Mouse (Mus musculus) layer of hippocampus, adult 9-11 months (tissue): ENCODE results near the gene Prkce.

Experiments
- DNase-seq: peaks from one replicate; pipeline ENCODE4 v3.0.0; 2022

Gene Prkce

DNA sequence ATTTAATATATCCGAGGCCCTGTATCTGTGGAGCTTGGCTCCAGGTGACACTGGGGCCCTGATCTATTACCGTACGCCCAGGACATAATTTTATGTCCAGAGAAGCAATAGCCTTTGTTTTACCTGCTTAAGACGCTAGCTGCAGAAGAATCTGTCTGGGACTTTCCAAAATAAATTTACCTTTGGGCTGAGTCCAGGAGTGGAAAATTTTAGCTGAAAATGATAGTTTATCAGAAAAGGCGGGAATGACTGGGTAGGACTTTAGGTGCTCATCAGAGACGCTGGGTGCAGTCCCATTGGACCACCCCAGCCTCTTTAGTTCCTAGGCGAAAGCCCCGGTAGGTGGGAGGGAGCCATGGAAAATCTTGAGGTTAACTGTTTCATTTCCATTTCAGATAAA is 58.6 kb downstream of the Prkce start:
- DNase-seq = no peak

DNA sequence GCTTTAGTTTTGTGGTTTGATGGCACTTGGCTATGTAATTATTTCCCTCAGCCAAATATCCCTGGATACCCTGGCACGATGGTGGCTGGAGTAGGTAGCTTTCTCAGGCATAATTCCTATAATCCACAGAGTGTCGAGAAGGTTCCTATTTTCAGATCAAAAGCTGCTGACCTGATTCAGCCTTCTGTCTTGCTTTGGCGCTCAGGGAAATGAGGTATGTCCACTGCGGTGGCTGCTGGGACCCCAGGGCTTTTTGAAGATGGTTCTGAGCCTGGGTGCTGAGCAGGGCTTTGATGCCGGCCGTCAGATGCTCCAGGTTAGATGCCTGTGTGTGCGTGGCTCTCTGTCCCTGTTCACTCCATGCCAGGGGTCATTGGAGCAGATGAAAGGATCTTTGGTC is 59.0 kb downstream of the Prkce start:
- no peak for DNase-seq

DNA sequence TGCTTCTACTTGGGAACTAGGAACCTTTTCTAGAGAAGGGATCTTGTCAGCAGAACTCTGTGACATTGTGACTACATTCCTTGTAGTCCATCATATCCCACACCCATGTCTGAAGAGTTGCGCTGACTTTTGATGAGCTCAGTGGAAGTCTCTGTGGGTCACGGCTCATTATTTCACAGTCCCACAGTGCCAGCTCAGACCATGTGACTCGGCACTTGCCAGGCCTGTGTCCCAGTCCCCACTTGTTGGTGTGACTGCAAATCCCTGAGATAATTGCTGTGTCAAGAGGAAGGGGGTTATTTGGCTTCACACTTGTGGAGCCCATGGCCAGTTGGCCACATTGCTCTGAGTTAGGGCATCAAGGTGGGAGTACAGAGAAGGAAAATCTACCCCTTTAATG is 59.8 kb downstream of the Prkce start:
- DNase-seq = no peak

DNA sequence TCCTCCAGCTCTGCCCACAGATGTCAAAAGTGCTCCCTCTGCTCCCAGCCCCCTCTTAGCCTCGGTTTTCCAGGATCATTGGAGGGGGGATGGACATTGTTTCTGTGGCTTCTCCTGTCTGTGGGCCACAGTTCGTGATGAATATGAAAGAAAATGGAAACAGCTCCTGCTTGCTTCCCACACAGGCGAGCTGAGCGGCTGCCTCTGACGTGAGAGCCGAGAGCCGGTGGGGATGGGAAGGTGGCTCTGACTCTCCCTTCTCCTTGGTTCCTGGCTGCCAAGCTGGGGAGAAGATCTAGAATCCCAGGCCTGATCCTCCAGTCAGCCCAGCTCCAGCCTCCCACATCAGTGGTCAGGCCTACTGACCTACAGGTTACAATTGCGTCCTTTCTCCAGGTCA is 61.3 kb downstream of the Prkce start:
- peak; percentile 61 for DNase-seq

DNA sequence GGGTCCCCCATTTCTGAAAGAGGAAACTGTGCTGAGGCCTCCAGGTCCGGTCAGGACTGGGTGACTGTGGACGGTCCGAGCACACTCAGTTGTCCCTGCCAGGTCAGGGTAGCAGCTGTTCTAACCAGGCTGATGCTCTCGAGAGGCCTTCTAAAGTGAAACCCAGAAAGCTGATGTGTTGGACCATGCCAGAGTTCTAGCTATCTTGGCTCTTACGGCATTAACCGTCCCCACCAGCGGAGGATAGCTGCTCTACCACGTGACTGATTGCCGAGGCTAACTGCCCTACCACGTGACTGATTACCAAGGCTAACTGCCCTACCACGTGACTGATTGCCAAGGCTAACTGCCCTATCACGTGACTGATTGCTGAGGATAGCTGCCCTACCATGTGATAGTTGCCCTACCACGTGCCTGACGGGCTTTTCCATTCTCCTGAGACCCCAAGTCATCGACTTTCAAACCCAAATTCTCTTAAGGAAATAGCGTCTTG is 62.6 kb downstream of the Prkce start:
- no peak for DNase-seq

DNA sequence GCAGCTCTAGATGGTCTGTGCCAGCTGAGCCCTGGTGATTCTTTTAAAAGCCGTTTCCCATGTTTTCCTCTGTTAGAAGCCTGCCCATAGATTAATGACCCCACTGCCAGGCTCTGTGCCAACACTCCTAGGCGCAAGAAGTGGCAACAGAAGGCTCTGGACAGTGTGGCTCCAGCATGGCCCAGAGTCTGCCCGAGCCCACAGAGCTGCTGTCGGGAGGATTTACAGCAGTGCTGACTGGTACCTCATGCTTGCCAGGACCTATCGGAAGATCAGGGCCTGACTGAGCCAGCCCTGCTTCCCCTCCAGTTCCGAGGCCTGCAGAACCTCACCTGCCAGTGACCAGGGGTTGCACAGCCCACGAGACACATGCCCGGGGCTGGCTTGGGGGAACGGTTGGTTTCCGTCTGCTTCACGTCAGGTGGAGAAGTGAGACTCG is 64.2 kb downstream of the Prkce start:
- DNase-seq = no peak

DNA sequence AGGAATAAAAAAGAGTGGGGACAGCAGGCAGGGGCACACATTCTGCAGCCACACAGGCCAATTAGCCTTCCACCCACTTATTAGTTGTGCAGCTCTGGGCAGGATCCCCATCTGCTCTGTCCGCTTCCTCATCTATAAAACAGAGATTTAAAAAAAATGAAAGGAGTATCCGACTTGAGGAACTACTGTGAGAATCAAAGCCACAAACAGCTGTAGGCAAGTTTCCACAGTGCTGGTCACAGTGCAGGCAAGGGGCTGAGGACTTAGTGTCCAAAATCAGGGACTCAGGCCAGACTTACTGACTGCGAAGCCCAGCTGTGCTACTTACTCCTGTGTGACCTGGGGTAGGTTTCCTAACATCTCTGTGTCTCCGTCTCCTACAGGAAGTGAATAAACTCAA is 64.7 kb downstream of the Prkce start:
- no peak for DNase-seq

DNA sequence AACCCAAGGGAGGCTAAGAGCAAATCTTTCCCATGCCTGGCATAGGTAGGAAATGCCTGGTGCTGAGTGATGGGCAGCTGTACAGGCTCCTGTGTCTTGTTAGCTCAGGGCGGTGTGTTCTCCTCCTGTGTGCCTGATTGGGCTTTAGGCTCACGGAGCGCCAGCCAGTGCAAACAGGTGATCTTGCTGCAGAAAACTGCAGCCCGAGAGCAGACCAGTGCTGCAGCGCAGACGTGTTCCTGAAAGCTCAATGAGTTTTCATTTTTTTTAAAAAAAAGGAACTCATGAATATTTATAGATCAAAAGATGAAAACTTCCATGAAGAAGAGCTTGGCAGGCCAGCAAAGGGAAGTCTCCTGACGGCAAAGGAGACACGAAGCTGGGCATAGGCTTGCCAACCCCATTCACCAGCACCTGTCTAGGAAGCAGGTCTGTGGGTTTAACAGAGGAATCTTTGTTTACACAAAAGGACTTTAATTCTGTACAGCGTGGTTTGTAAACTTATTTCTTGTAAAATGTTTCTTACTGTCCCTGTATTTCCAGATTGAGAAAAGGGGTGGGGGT is 67.1 kb downstream of the Prkce start:
- DNase-seq = no peak

DNA sequence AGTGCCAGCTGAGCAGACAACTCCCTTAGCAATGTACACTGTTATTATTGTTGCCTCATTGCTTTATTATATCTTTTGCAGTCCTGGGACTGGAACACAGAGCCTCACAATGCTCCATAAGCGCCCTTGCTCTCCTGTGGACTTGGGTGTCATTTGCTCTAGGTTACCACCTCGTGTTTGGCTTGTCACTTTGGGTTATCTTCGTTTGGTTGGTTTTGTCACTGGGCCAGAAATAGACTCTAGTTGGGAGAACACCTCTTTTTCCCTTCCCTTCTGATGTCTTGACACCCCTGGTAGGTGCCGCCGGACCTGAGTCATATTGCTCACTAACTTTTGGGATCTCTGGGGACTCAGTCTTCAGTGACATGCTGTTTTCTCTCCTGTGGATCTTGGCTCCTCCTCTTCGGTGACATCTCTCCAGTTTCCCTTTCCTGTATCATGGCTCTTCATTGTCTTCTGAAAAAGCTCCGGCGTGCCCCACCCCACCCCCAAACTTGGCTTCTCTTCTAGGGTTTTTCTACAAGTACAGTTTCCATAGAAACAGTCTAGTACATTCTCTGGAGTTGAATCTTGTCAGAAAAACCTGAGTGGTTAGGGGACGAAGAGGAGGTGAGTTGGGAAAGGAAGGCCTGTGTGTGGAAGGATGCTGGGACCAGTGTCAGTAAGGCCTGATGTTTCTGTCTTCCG is 68.6 kb downstream of the Prkce start:
- no peak for DNase-seq

DNA sequence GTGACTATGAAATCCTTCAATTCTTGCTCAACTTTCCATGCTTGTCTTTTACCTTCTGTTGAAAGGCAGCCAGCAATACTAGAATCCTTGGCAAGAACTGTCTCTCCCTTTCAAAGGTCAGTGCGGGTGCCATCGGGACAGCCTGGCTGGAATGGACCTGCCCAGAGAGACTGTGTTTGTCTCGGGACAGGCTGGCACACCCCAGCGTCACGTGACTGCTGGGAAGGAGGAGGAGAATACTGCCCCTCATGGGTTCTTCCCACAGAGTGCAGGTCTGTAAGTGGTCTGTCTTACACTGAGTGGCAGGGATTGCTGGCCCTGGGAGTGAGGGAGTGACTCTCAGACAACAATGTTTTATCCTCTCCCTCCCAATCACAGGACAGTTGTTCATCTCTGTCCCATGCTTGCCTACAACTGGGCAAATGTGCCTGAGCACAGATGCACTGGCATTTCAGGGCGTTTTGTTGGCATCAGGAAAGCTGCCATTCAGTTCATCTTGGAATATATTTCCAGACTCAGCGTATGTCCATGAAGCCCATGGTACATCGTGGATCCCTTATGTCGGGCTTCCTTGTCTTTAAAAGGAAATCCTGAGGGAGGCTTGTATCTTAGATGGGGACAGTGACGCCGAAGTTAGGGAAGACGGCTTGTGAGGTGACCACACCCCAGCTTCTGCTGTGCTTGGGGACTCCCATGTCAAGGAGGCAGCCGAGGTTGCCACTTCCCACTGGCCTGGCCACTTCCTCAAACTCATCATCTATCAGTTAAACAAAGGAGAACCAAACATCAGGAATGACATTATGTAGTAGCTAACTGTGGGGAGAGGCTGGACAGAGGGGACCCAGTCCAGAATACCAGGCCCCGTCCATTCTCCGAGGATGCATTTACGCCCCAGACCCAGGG is 69.5 kb downstream of the Prkce start:
- DNase-seq = peak; percentile 76

DNA sequence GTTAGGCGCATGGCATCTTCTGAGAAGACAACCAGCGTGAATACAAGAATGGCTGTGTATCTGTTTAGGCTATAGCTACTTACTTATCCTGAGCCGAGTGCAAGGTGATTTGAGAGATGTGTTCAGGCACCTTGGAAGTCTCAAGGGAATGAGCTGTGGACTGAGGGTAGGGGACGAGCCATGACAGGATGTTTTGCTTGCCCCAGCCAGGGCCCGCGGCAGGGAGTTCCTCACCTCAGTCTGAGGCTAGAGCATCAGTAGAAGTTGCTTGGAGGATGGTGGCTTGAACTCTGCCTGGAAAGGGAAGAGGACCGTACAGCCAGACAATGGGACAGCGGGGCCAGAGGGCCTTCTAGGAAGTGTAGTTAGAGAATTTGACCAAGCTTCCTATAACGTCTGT is 74.7 kb downstream of the Prkce start:
- no peak for DNase-seq

DNA sequence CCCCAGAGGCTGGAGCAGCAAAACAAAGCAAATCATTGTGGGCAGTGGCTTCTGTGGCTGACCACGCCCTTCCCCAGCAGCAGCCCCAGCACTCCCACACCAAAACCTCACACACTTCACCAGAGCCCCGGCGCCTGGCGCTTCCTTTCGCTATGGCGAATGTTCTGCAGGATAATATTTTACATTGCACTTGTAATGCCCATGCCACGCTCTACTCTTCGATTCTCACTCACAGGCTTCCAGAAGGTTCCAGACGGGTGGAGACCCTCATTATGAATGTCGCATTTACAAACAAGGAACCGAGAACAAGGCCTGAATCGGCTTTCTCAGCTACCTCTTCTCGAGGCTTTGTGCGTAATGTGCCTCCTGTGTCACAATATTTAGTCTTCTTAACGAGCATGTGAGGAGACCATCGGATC is 75.5 kb downstream of the Prkce start:
- DNase-seq = no peak

DNA sequence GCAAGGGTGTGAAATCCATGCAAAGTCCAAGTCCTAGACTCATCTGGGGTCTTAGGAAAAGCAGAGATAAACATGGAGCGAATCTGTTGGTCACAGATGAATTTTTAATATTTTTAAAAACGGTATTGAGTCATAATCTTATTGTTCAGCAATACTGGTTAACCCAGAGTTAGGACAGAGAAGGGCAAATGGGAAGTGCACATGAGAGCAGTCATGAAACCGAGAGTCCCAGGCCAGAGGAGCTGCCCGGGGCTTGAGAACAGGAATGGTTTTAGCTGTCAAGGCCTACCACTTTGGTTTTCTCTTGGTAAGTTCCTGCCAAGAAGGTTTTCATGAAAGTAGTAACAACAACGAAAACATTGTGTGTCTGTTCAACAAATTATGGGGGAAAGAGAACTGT is 76.8 kb downstream of the Prkce start:
- DNase-seq = no peak

DNA sequence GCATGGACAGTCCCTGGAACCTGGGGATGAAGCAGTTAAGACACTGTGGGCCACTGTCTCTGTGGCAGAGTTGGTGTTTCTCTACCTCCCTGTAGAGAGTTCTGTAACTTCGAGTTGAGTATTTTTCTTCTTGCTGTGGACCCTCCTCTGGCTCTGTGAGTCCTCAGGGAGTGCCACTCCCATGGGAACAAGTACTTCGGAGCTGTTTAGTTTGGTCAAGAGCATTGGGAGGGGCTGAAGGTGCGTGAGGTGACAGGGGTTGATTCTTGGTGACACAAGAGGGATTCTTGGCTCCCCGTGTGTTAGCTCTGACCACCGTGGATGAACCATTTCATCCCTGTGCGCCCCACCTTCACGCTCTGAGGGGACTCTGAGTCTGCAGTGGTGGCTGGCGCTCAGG is 81.2 kb downstream of the Prkce start:
- DNase-seq = no peak

DNA sequence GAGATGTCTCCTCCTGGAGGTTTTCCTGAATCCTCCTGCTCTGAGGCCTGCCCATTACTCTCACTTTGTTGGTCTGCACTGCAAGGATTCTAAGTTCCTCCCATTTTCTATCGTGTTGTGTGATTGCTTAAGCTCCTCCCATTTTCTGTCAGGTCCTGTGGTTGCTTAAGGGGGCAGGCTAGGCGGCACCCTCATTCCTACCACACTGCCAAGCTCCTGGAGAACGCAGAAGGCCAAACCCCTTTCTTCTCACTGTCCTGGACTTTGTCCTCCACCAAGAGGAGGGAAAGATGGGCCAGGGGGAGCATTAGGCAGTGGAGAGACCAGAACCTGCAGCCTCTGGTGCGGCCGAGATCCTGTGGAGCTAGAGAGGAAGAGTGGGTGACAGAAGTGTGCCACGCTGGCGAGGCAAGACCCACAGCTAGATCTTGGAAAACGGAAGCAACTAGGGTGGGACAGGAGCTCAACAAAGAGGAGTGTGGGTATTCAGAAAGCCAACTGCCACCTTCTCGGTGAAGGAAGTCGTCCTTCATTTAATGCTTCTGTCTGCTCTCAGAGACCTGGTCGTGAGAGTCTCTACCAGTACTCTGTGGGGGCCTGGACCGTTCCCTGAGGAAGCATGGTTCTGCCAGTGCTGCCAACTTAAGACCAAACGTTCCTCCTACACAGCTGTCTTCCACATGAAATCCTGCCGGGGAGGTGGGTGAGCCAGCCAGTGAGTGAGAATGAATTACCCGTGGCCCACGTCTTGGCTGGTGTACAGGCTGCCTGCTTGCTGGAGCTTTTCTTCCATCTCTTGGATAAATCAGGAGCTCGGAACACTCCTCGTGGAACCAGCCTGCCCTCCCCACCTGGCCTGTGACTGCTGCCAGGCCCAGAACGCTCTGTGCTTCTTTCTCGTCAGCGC is 82.2 kb downstream of the Prkce start:
- DNase-seq = peak; percentile 95

DNA sequence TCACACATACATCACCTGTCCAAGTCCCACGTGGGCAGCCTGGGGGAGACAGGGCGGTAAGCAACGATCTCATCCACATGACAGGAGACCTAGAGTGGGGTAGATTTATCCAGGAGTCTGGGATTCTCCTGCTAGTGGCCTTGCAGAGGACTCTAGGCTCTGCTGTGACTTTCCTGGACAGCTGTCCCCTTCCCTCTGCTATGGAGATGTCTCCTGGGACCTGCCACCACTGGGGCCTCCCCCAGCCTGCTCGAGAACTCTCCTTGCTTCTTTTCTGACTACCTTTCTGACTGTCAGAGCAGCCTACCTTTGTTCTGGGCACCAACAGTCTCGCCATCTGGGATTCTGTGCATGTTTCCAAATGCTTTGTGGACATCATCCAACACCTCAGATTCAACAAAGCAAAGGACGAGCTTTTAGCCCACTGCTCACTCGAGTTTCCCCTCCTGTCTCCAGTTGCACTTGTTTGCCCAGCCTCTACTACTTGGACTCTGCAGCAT is 82.9 kb downstream of the Prkce start:
- DNase-seq = peak; percentile 65

DNA sequence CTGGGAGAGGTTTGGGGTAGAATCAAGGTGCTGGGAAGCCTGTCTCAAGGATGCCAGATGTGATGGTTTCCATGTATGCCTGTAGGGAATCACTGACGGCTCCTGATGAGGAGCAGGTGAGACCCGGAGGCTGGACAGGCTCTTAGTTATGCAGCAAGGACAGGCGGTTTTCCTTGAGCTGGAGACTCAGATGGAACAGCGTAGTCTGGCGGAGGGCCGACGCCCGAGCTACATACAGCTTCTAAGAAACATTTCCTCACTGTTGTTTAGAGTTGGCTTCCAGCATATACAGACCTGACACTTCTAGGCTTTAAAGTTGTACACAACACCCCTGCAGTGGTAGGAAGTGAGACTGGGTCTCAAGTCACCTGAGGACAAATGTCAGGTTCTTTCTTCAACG is 86.3 kb downstream of the Prkce start:
- no peak for DNase-seq

DNA sequence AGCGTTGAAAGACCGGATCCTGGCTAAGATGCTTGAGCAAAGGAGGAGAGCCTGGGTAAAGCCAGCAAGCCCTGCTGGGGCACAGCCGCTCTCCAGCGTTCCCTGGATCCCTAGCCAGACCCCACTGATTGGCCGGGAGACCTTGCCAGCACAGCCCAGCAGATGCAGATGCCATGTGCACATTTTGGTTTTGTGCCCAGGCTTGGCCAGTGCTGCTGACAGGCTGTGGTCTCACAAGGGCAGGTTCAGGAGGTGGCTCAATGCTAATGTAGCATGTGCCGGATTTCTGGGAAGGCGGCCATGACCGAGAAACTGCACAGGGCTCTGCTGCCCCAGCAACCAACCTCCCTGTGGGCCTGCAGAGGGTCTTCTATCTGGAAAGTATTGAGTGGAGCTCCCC is 86.7 kb downstream of the Prkce start:
- peak; percentile 86 for DNase-seq

DNA sequence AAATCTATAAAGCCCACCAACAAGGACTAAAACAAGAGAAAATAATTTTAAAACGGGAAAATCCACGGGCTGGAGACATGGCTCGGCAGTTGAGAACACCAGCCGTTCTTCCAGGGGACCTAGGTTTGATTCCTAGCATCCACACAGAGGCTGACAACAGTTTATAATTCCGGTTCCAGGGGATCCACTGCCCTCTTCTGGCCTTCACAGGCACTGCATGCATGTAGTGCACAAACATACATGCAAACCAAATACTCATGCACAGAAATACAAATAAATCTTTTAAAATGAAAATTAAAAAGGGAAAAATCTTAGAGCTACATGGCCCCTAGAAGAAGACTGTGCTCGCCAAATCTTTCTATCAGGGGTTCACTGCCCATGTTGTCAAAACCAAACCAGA is 87.4 kb downstream of the Prkce start:
- DNase-seq = no peak

DNA sequence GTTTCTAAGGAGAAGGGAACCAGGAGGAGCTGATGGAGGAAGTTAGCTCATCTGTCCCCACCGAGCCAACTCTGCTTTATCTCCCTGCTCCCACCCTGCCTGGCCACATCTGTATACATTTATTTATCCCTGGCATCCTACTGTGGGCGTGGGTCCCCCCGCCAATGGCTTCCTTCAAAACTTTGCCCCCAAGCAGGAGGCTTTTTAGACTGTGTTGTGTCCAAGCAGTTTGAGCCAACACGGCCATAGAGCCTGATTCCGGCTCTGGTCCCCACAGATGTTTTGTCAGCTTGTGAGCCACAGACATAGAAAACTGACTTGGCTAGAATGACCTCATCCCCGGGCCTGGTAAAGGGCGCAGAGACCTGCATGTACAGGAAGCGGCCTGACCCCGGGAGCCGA is 89.1 kb downstream of the Prkce start:
- no peak for DNase-seq

DNA sequence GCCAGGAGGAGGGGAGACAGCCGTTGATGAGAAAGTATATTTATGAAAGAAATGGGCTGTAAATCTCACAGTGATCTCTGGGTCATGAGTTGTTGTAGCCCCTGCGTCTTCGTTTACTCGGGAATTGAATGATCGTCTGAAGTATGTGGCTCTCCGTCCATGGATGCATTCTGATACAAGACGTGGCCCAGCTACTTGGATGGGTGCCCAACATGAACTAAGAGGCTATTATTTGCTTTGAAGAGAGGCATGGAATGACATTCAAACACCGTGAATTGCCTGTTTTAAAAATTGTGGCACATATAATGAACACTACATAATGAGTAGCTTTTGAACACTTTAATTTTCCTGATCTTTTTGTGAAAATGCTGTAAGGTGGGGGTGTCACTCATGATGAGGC is 93.5 kb downstream of the Prkce start:
- no peak for DNase-seq

DNA sequence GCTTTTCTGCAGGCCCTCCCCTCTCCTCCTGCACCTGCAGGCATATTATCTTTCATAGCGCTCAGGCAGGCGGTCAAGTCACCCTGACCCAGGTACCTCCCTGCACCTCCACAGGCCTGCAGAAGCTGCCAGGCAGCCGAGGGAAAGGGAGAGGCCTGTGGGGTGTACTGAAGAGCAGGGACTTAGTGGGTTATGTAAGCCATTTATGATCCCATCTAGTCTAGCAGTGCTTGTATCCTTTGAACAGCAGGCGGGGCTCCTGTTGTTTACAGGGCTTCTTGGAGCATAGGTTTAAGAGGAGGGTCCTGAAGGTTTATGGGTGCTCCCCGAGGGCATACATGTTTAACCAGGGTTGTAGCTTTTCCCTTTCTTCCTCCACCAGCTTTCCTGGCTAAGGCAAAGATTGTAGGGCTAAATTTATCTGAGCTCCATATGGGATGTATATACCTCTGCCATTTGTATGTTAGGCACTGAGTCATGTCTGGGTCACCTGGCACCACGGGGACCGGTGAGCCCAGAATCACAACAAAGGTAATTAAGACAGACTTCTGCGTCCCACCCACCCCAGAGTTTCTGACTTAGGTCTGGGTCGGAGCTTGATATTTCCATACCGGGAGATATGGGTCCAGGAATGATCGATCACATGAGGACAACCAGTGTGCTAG is 96.5 kb downstream of the Prkce start:
- no peak for DNase-seq
